Mouse (Mus musculus) cerebellum, postnatal 25 days (tissue): Measurements from ENCODE around the gene Trim54.

Experiments
- DNase-seq, 2 experiments: peaks; one replicate each; pipeline ENCODE4 v3.0.0; 2021; ENCODE audit warnings: mixed read lengths in 2 of 2

The Trim54 gene

DNA sequence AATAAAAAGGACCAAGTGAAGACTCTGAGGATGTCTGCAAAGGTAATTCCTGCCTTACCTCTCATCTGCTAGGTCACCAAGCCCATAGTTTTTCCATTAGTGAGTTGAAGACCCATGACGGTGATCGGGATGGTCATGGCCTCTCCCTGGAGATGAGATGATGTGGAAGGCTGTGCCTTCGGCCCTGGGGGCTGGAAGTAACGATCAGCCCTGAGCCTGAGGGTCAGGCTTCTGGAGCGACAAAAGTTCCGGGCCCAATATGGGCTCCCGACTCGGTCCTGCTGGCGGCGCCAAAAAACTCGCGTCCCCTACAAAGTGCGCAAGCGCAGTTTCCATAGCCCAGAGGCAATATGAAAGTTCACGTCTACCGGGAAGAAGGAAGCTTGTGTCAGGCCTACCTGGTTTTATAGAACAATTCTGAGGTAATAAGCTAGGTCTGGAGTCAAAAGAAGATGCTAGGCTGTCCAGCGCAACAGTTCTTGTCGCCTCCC lies 8.5 kb upstream of the Trim54 start, which contains the start of gene Slc30a3:
Slc30a3 (minus strand) TSS at position 238 of the 491 bp plus-strand sequence.
- no peak for DNase-seq

DNA sequence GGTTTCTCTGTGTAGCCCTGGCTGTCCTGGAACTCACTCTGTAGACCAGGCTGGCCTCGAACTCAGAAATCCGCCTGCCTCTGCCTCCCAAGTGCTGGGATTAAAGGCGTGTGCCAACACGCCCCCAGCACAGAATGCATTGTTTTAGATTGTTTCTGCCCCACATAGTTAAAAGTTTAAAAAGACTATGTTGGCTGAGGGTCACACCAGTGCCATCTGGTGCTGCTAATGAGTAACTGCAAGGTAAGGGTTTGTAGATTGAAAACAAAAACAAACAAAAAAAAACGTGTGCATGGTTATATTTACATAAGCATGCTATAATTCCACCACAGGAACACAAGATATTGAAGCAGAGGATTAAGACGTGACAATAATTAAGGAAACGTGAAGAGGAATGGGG lies 5.7 kb upstream of the Trim54 start:
- DNase-seq: no peak

DNA sequence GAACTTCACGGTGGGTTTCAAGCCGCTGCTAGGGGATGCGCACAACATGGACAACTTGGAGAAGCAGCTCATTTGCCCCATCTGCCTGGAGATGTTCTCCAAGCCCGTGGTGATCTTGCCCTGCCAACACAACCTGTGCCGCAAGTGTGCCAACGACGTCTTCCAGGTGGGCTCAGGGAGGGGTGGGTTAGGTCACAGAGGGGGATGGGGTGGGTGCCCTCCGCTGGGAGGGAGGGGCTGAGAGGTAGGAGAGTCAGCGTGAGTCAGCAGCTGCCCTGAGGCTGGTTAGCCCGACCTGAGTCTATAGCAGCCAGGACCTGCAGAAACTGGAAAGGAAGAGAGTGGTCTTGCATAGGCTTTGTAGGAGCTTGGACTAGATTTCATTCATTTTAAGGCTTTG lies 400 bp downstream of the Trim54 start:
- no peak for DNase-seq

DNA sequence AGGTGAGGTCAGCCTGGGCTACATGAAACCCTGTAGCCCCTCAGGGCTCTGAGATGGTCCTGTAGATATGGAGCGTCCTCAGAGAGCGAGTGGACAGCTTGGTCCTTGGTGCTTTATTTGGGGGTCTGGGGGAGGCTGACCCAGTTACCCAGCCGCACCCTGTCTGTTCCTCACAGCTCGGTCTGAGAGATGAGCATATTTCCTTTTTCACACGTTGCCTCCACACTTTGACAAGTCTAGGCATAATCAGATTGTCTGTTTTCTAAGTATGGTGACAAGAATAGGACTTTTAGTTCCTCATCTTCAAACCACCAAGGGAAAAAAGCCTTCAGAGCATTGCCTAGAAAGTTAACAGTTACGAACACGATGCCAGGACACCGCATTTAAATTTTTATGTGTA lies 4.6 kb downstream of the Trim54 start:
- DNase-seq: no peak

DNA sequence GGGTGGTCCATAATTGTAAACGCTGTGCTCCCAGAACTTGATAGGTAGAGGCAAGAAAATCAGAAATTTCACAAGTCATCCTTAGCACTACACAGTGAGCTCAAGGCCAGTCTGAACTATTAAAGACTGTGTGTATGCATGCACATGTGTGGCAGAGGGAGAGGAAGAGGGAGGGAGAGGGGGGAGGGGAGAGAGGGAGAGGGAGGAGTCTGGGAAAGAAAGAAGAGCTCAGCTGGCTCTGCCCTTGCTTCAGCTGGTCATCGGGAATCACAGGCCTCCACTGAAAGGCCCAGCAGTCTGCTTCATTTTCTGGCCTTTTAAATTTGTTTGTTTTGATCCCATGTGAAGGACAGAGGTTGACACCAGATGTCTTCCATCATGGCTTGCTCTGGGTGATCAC lies 7.0 kb downstream of the Trim54 start:
- DNase-seq: no peak

DNA sequence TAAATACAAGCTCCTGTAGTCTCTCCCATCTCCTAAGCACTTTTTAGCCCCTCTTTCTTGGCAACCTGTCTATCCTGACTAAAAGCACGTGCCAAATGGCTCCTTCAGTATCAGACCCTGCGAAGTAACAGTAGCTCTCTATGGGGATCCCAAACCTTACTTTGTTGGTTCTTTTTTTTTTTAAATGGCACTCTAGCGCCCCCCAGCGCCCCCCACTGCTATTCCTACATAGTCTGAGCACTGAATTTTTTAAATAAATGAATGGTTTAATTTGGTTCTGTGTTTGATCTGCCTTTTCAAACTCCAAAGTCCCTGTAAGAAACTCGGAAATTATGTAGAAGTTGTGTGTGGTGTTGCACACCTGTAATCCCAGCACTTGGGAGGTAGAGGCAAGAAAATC lies 9.5 kb downstream of the Trim54 start:
- DNase-seq: no peak

DNA sequence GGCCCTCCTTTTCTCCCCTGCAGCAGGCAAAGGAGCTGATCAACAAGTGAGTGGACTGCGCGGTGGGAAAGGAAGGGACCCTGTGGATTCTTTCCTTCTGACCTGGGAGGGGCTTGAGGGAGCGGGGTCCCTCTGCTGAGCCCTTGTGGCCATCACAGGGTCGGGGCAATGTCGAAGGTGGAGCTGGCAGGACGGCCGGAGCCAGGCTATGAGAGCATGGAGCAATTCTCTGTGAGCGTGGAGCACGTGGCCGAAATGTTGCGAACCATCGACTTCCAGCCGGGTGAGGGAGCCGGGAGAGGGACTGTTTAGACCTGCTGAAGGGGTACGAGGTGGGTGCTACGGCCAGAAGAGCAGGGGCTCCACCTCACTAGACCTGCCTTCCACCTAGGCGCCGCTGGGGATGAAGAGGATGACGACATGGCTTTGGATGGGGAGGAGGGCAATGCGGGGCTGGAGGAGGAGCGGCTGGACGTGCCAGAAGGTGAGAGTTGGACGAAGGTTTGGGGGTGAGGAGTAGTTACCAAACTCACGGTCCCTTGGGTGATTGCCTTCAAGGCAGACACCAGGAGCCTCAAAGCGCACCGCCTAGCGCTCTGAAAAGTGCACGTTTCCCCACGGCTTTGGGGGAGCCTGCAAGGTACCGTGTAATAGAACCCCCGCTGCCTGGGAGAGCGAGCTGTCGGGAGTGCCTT lies 20.4 kb downstream of the Trim54 start:
- DNase-seq: no peak

DNA sequence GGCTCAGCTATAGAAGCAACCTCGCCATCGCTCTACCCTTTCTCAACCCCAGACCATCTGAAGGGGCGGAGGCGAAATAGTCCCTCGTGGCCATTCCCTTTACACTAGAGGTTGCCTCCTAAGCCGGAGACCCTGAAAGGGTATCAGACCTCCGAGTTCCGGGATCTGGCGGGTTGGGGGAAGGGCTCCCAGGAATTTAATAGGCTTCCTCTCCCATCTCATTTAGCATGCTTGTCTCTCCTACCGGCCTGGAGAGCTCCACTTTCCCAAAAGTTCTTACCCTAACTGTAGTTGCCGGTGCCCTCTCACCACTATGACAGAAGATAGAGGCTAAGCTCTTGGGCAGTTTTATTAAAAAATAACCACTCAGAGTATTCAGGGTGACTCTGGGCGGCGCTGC lies 21.1 kb downstream of the Trim54 start:
- no peak for DNase-seq

DNA sequence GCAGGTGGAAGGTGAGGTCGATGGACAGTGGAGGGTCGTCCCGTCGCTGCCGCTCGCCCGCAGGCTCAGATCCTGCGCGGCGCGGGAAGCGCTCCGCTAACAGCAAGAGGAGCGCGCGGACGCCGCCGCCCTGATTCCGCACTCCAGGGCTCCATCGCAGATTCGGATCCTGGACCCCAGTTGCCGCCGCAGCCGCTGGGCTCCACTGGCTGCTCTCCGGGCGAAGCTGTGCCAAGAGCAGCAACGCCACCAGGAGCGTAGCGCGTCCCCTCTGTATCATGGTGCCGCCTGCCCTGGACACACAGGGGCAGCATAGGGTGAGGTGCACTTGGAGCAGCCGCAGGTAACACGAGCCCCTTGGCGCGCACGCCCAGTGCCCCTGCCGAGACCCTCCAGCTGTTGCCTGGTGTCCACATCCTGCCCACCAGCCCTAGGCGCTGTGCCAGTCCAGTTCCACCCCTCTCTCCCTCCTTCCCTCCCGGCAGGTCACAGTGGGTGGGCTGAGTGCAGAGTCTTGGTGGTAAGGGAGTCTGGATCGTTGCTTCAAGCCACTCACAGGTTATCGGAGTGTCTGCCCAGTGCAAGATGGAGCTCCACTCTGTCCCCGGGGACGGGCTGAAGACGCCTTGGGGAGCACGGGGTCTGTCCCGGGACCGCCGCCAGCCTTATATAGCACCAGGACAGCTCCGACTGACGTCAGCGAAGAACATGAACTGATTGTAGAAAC lies 21.9 kb downstream of the Trim54 start, which contains the start of gene Ucn:
Ucn (minus strand) TSS at position 589 of the 727 bp plus-strand sequence.
- DNase-seq: peak in 1 of 2 experiments; percentile 25

DNA sequence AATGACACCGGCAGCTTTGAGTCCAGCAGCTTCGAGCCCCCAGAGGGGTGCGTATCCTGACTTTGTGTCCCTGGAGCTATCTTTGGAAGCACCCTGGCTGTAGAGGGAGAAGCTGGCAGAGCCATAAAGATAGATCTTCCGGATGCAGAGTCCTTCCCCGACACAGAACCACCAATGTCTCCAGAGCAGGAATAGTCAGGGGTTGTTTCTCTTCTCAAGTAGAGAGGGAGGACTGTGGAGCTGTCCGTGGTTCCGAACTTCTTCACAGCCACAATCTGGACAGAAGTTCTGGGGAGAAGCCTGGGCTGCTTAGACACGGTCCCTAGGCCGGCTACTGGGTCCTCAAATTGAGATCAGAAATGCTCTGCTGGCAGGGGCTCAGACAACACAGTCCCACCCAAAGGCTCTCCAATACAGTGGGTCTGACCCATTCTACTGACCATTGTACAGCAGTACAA lies 22.5 kb downstream of the Trim54 start:
- no peak for DNase-seq

DNA sequence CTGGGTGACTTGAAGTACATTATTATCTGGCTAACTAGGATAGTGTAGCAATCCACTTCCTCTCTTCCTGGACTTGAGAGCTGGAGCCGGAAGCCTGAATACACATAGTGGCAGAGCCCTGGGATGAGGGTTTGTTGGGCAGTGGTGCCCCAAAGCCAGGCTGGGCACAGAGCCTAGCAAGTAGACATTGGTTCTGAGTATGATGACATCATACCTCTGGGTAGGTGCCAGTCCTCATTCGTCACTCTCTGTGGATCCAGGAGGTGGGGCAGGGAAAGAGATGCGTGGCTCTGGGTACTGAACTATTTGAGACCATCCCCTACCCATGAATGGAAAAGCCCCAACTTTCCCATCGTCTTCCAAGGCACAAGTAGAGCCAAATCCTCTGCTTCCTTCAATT lies 33.3 kb downstream of the Trim54 start:
- peak in 1 of 2 experiments; percentile 41 for DNase-seq

DNA sequence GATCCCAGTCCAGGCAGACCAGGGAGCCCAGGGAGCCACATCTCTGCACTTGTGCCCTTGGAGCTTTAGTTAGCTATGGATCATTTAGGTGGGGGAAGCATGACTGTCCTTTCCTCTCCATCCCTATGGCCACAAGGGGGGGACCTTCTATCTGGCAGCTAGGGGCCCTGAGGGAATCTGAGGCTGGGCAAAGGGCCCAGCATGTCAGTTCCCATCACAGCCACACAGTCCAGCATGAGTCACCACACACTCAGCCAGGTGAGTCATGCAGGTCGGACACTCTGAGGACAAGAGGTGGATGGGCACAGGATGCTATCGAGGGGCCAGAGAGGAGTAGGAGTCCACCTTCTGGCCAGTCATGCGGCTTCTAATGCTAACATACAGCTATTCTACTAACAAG lies 35.2 kb downstream of the Trim54 start:
- DNase-seq: peak; percentile 67 to 82

DNA sequence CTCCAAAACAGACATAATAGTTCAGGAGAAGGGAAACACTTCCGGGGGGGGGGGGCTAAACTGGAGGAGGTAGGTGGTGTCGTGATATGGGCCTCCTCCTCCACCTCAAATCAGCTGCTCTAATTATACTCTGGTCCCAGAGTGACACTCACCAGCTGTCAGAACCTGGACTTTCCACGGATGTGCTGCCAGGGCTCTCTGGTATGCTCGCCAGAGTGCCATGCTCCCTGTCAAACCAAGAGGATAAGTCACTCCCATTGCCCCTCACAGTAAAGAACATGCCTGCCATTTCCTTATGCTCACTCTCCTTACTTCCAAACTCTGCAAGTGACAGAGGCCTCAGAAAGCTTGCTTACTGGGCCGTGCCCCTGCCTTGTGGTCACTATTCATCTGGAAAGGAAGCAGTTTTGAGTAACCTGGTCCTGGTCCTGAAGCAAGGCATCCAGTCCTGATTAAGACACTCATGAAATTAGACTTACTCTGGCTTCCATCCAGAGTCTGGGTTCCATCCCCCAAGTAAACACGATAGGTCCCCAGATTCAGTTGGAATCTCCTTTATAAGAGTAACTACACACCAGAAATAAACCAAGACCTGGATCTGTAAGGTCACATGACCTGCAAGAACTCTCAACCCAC lies 37.1 kb downstream of the Trim54 start:
- no peak for DNase-seq

DNA sequence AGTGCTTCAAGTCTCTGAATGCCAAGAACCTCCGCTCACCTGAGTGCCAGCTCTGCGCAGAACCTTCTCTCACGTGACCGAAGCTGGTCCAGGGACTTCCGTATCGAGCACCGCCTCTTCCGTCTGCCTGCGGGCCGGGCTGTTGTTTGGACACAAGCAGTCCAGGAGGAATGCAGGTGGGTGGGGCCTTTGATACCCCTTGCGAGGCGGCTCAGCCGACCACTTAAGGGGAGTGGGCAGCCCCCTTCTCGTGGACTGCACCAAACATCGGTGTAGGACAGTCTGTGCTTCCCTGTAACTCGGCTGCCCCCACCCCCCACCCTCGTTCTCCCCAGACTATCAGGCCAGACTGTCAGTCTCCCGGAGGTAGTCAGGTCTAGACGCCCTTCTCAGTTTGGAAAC lies 37.6 kb downstream of the Trim54 start, which contains the start of gene Mpv17:
Mpv17 (minus strand) TSS at position 100 of the 402 bp plus-strand sequence.
- DNase-seq: peak; percentile 86 to 89

DNA sequence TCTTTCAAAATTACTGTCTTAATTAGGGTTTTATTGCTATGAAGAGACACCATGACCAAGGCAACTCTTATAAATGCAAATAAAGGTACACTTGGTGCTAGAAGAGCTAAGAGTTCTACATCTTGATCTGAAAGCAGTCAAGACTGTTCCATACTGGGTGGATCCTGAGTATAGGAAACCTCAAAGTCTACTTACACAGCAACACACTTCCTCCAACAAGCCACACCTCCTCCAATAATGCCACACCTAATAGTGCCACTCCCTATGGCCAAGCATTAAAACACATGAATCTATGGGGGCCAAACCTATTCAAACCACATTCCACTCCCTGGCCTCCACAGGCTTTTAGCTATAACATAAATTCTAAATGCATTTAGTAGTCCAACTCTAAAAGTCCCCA lies 46.0 kb downstream of the Trim54 start:
- DNase-seq: no peak

DNA sequence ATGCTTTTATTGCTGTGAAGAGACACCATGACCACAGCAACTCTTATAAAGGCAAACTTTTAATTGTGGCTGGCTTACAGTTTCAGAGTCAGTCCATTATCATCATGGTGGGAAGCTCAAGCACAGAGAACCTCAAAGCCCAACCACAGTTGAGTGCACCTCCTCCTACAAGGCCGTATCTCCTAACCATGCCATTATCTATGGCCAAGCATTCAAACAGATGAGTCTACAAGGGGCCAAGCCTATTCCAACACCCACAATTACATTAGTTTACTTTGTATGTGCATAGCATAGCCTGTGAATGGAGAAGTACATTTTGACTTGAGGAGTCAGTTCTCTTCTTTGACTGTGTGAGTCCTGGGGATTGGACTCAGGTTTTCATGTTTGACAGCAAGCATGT lies 48.4 kb downstream of the Trim54 start:
- no peak for DNase-seq

DNA sequence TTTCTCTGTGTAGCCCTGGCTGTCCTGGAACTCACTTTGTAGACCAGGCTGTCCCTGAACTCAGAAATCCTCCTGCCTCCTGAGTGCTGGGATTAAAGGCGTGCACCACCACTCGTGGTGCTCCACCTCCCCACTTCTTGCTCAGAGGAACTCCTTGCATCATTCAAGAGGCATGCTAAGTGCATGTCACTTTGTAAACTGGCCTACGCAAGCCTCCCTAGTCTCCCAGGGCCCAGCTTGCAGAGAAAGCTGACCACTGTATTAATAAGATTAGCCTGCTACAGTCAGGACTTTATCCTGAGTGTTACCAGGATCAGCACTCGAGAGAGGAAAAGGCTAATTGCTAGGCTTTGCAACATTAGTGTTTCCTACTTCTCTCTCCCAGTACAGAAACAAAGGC lies 52.1 kb downstream of the Trim54 start:
- DNase-seq: no peak

DNA sequence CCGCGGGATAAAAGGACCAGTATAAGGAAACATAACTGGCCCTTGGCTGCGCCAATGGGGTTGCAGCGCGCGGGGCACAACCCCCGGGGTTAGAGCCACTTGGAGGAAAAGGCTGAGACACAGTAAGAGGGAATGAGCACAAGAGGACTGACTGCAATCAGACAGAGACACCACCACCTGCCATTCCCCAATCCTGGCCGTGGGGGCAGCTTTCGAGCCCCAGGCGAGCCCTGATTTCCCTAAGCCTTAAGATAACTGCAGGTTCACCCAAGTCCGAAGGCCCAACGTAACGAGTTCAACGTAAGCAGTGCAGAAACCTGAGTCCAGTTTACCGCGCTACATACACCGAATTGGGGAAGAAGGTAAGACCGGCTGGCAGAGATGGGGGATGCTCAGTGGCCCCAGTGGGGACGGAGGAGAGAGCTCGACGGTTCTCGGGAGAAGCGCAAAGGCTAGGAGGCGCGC lies 62.8 kb downstream of the Trim54 start:
- DNase-seq: peak in 1 of 2 experiments; percentile 38

DNA sequence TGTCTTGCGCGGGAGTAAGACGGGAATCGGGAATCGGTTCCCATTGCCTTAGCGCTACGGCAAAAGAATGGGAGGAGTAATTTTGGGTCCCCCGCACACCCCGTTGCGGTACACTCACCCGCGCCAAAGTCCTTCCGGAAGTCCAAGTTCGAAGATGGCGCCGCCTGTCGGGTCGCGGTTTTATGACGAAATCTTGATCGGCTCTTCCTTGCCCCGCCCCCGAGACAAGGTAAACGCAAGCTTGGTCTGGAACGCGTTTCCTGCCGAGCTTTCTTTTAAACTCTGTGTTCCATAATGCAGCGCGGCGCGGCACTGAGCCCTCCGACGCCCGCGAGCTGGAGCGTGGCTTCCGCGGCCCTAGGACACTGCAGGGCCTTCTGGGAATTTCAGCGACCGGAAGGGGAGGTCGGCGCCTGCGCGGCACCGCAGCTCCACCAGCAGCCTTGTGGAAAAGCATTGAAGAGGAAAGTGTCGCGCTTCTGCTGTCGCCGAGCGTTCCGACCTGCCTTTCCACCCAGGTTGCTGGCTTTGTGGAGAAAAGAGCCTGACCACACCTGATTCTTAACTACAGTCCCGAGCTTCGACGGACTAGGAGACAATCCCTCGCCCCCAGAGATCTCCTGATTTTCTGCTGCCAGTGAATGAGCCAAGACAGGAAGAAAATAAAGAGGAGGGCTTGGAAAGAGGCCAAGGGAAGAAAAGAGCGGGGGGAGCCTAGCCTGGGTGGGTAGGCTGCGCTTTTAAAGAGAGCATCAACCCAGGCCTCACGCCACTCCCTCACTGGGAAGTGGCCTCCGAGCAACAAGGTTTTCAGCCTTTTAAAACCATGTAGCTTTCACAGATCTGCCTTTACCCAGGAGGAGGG lies 63.5 kb downstream of the Trim54 start, which contains the start of the genes Gm29609 and Gtf3c2:
Gm29609 (minus strand) TSS at position 146 of the 865 bp plus-strand sequence.
Gtf3c2 (minus strand) TSS at position 379 of the 865 bp plus-strand sequence.
- peak; percentile 97 for DNase-seq

DNA sequence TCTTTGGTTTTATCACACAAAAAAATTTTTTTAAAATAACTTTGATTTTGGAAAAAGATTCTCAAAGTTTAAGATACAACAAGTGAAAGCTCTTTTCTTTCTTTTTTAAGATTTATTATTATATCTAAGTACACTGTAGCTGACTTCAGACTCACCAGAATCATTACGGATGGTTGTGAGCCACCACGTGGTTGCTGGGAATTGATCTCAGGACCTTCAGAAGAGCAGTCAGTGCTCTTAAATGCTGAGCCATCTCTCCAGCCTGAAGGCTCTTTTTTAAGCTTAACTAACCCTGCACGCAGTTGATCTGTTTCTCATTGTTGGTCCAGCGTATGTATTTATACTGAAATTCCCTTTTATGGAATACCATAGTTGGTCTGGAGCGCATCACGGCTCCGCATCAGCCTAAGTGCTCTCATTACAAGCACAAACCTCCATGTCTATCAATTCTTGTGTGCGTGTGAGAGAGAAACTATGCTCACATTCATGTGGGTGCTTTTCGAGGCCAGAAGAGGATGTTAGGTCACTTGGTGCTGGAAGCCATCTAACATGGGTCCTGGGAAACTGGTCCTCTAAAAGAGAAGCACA lies 64.8 kb downstream of the Trim54 start:
- DNase-seq: no peak

DNA sequence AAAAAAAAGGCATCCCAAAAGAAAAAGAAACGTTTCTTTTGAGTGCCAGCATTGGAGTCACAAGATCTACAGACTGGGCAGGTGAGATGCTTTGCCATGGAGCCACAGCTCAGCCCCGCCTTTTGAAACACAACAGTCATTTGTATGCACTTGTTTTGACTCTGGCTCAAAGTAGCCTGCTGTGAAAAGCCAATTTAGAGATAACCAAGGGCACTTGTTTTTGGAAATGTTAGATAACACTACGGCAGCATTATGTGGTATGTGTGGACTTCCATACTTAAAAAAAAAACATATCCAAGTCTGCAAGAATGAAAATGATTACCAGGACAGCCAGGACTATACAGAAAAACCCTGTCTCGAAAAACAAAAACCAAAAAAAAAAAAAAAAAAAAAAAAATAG lies 67.2 kb downstream of the Trim54 start:
- DNase-seq: no peak
